Comparison of ENCODE assay signal across 9 mouse cellular contexts in genomic region chr14:78273571-78273970, GRCm38 (mm10). TPM values are rescaled to one million over a fixed set of nuclear protein-coding genes. Genes with fewer than 3 reads are reported as not detected.
DNase-seq lines count a peak whose midpoint lies in the region; ATAC-seq and TF ChIP-seq lines count a peak whose summit lies in the region.
"Had no signal": no experiment of that assay in that cellular context is flagged by ENCODE, and none has a peak within 500 bp of the region (broad histone marks: within the 10 kb centered on the region; RNA-seq: fewer than 3 reads in every experiment).

No protein-coding gene starts in this region.

- TF ChIP-seq CTCF in kidney, adult 2 months (conservative IDR thresholded peaks at IDR 0.05; ENCODE audit: insufficient read depth, insufficient read length, low read depth, low read length): peak; percentile 71

- H3K4me3 ChIP-seq in kidney, adult 2 months (ENCODE audit: insufficient read depth, low read depth, low read length): no peak overlapping the region
- H3K4me3 ChIP-seq in kidney, embryonic 14.5 days (ENCODE audit: low read length): no peak overlapping the region
- no peak overlapping the region for H3K4me3 ChIP-seq in ES-E14 (ENCODE audit: insufficient read depth in 1 of 2, low read depth in 1 of 2, low read length in 2 of 2, poor library complexity in 1 of 2, severe bottlenecking in 1 of 2)
- H3K4me3 ChIP-seq: limb, embryonic 13.5 days had no signal

- no peak overlapping the region for H3K9ac ChIP-seq in kidney, embryonic 14.5 days (ENCODE audit: low read depth, low read length)
- no peak overlapping the region for H3K9ac ChIP-seq in ES-E14 (ENCODE audit: insufficient read depth, low read depth, low read length, poor library complexity, severe bottlenecking)
- H3K9ac ChIP-seq: limb, embryonic 13.5 days had no signal

- TF ChIP-seq POLR2A in kidney, adult 2 months (IDR thresholded peaks at IDR 0.05; ENCODE audit: low read depth, low read length): no peak

- no peak overlapping the region for H3K4me2 ChIP-seq in kidney, embryonic 14.5 days (replicated peaks; ENCODE audit: low read depth, low read length)
- H3K4me2 ChIP-seq: limb, embryonic 13.5 days had no signal

- no peaks in the 10 kb centered on the region for H3K27me3 ChIP-seq in kidney, adult 2 months (replicated peaks; ENCODE audit: control insufficient read depth, insufficient read depth, low read length)
- no peaks in the 10 kb centered on the region for H3K27me3 ChIP-seq in kidney, embryonic 14.5 days (ENCODE audit: control insufficient read depth, insufficient read depth, low read length)
- H3K27me3 ChIP-seq: limb, embryonic 13.5 days had no signal

- ATAC-seq in kidney, embryonic 14.5 days (ENCODE audit: low FRiP score, low TSS enrichment): no peak

- no peak overlapping the region for H3K27ac ChIP-seq in kidney, adult 2 months (ENCODE audit: insufficient read depth, low read depth, low read length)
- H3K27ac ChIP-seq in kidney, embryonic 14.5 days (ENCODE audit: low read depth, low read length): no peak overlapping the region
- no peak overlapping the region for H3K27ac ChIP-seq in ES-E14 (ENCODE audit: insufficient read depth, low read depth, low read length, poor library complexity, severe bottlenecking)
- H3K27ac ChIP-seq: limb, embryonic 13.5 days had no signal

- 65% methylated on average over 7 of the region's 7 CpGs for WGBS in kidney, adult 2 months
- 77% methylated on average over 7 of the region's 7 CpGs for WGBS in kidney, embryonic 14.5 days

- H3K4me1 ChIP-seq in kidney, adult 2 months (ENCODE audit: control insufficient read depth, insufficient read depth, low read length): no peaks in the 10 kb centered on the region
- no peaks in the 10 kb centered on the region for H3K4me1 ChIP-seq in kidney, embryonic 14.5 days (ENCODE audit: control insufficient read depth, insufficient read depth, low read length)
- 0 out of 4 replicates have a peak, but pooled peaks cover 0 to 2% of the 10 kb centered on the region in 2 experiments for H3K4me1 ChIP-seq in ES-E14 (ENCODE audit: control insufficient read depth in 2 of 2, insufficient read depth in 2 of 2, low read length in 2 of 2, poor library complexity in 1 of 2)
- H3K4me1 ChIP-seq: limb, embryonic 13.5 days had no signal

- peak; percentile 39 for DNase-seq in kidney, adult 2 months
- peak; percentile 73 for DNase-seq in ES-E14 (ENCODE audit: low read depth, low spot score)
- peak; percentile 84 to 85 for DNase-seq in adrenal gland, postnatal 36 days
- DNase-seq in kidney, postnatal 10 days: peak; percentile 59
- DNase-seq in lung, postnatal 25 days (ENCODE audit: low spot score): peak; percentile 13
- peak; percentile 22 to 31 for DNase-seq in thymus, adult 18-20 months
- no peak for DNase-seq in frontal cortex, postnatal 14 days (ENCODE audit: low spot score in 2 of 2)

- H3K9me3 ChIP-seq in kidney, embryonic 14.5 days (ENCODE audit: control insufficient read depth, low read length): peaks cover 3% of the 10 kb centered on the region; the same call in 1 of the 2 replicates
- no peaks in the 10 kb centered on the region for H3K9me3 ChIP-seq in ES-E14 (ENCODE audit: control insufficient read depth, insufficient read depth, low read depth, low read length)

- in situ Hi-C loops in ES-E14 (cut with MboI; ENCODE audit: low sequenced_read_pairs in 2 of 2, unreplicated experiment in 2 of 2): no loop called here

- H3K36me3 ChIP-seq in kidney, adult 2 months (ENCODE audit: control insufficient read depth, insufficient read depth, low read length): no peaks in the 10 kb centered on the region
- no peaks in the 10 kb centered on the region for H3K36me3 ChIP-seq in kidney, embryonic 14.5 days (ENCODE audit: control insufficient read depth, insufficient read depth, low read length)
- no peaks in the 10 kb centered on the region for H3K36me3 ChIP-seq in ES-E14 (ENCODE audit: control insufficient read depth, insufficient read depth, low read length, poor library complexity, severe bottlenecking)
- H3K36me3 ChIP-seq: limb, embryonic 13.5 days had no signal

TF ChIP-seq in ES-E14, 5 proteins besides CTCF, POLR2A, EP300 and RAD21:
- TF ChIP-seq ZC3H11A (IDR thresholded peaks at IDR 0.05; ENCODE audit: borderline replicate concordance, low read depth, low read length): peak; percentile 96
- no peak for TF ChIP-seq CHD2 (IDR thresholded peaks at IDR 0.05; ENCODE audit: low read depth, low read length)
- 0 out of 2 replicates have a peak, but pooled peaks have one; percentile 32 for TF ChIP-seq MAFK (IDR thresholded peaks at IDR 0.05; ENCODE audit: insufficient read depth, low read depth, low read length)
- TF ChIP-seq HCFC1 (IDR thresholded peaks at IDR 0.05; ENCODE audit: borderline replicate concordance, insufficient read depth, low read length): no peak
- no peak for TF ChIP-seq ZNF384 (IDR thresholded peaks at IDR 0.05; ENCODE audit: low read depth, low read length)
TF ChIP-seq in ES-E14: peak in this region for 2.

RNA-seq across cellular contexts. Expression of gene Tnfsf11, which starts 34.3 kb away (rescaled TPM):
- 0.16 TPM in 1 of 2 replicates, not detected in the other for polyA plus RNA-seq in kidney, adult 2 months (2012; rRNA removed)
- polyA plus RNA-seq in kidney, embryonic 14.5 days (2014; fragmentation: Nextera tagmentation; extraction: Ambion mirVana): 0.24 and 0.43 TPM in 2 replicates
- 2.9 and 11.8 TPM in 2 replicates for total RNA-seq in ES-E14 (2012; rRNA removed)
- total RNA-seq in adrenal gland, postnatal 36 days (2021): under 1 TPM; 0.13 TPM

Comparison
In these comparisons a context has a peak if more than half of its experiments do, and no peak if none do; other contexts are left out.
1. DNase-seq: peak in kidney, adult 2 months (single experiment), ES-E14 (single experiment), adrenal gland, postnatal 36 days (2 of 2), kidney, postnatal 10 days (single experiment), lung, postnatal 25 days (single experiment) and thymus, adult 18-20 months (2 of 2); none in frontal cortex, postnatal 14 days (0 of 2).